Mouse (Mus musculus) ES-E14 (cell line): ENCODE measurements around the gene Thra.

ENCODE experiments used
- CHD2 ChIP-seq: IDR thresholded peaks from 2 replicates; pipeline ENCODE4 v1.6.1; 2014; ENCODE audit warnings: mild to moderate bottlenecking, low read depth, low read length, inconsistent platforms
- MAFK ChIP-seq: IDR thresholded peaks from 2 replicates; pipeline ENCODE4 v1.6.1; 2014; ENCODE audit warnings: mild to moderate bottlenecking, low read depth, low read length, inconsistent platforms; ENCODE audit not compliant: insufficient read depth
- ZC3H11A ChIP-seq: IDR thresholded peaks from 2 replicates; pipeline ENCODE4 v1.6.1; 2012; ENCODE audit warnings: low read depth, mild to moderate bottlenecking, inconsistent platforms, low read length, borderline replicate concordance
- ZNF384 ChIP-seq: IDR thresholded peaks from 2 replicates; pipeline ENCODE4 v1.6.1; 2012; ENCODE audit warnings: low read depth, low read length, inconsistent platforms

GRCm38 (mm10) chr11:98771844-98772525 is 31.5 kb downstream of the Thra start:
- no peak for TF ChIP-seq ZC3H11A
- no peak for TF ChIP-seq ZNF384
- no peak for TF ChIP-seq MAFK
- no peak for TF ChIP-seq CHD2
